Mouse (Mus musculus) lung, adult 2 months (tissue): ENCODE measurements around the gene Commd7.

Source experiments
- CTCF ChIP-seq: fragments of 200-500 bp; IDR thresholded peaks from 2 replicates; pipeline ENCODE4 v1.5.1; 2011; ENCODE audit warnings: mild to moderate bottlenecking, low read length, control low read depth; ENCODE audit not compliant: insufficient read depth
- POLR2A ChIP-seq: fragments of 200-500 bp; IDR thresholded peaks from 2 replicates; pipeline ENCODE4 v1.6.1; 2011; ENCODE audit warnings: low read depth, mild to moderate bottlenecking, control low read depth, low read length, borderline replicate concordance; ENCODE audit errors: extremely low read depth

GRCm38 (mm10) chr2:153606421-153606820, 26.2 kb downstream of the Commd7 start:
- no peak for TF ChIP-seq POLR2A
- TF ChIP-seq CTCF: no peak
